Mouse (Mus musculus) splenic B cell, adult 2 months (primary cell): ENCODE results near the gene Kcnh1.

Experiments used
- DNase-seq: peaks from one replicate; pipeline ENCODE4 v3.0.0-alpha.2; 2011; ENCODE audit warnings: low read depth, low spot score
- H3K27me3 ChIP-seq: 2 replicates; pipeline ENCODE4 v1.6.1; 2012; ENCODE audit warnings: mild to moderate bottlenecking, low read length, moderate library complexity, mixed read lengths; ENCODE audit not compliant: control insufficient read depth, poor library complexity, insufficient read depth, severe bottlenecking
- H3K36me3 ChIP-seq: 2 replicates; pipeline ENCODE4 v1.6.1; 2012; ENCODE audit warnings: mild to moderate bottlenecking, low read length, moderate library complexity, mixed read lengths; ENCODE audit not compliant: control insufficient read depth, poor library complexity, insufficient read depth, severe bottlenecking

The Kcnh1 gene

DNA sequence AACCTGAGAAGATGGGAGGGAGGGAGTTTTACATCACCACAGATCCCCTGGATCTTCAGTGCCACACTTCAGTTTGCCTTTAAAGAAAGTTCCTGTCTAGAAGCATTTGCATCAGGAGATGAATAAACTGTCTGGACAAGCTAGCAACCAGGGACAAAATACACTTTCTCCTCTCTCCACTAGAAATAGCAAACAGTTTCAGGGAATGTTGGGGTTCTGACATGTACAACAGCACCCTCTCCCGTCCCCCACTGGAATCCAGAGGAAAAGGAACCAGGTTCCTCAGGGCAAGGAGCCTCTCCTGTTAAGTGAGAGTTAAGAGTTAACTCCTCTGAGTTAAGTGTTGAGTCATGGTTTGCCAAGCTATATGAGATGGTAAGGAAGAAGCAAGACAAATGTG, 356.3 kb downstream of the Kcnh1 start:
- DNase-seq, result no peak
- no peaks in the 10 kb centered on the region for H3K36me3 ChIP-seq
- no peaks in the 10 kb centered on the region for H3K27me3 ChIP-seq

GRCm38 (mm10) chr1:192550561-192550960, 360.0 kb downstream of the Kcnh1 start:
- Histone ChIP-seq H3K27me3 (no peaks in the 10 kb centered on the region), H3K36me3 (no peaks in the 10 kb centered on the region)
- no peak for DNase-seq

GRCm38 (mm10) chr1:192555516-192555915, 364.9 kb downstream of the Kcnh1 start:
- DNase-seq, result no peak
- no peaks in the 10 kb centered on the region for H3K36me3 ChIP-seq
- no peaks in the 10 kb centered on the region for H3K27me3 ChIP-seq

DNA sequence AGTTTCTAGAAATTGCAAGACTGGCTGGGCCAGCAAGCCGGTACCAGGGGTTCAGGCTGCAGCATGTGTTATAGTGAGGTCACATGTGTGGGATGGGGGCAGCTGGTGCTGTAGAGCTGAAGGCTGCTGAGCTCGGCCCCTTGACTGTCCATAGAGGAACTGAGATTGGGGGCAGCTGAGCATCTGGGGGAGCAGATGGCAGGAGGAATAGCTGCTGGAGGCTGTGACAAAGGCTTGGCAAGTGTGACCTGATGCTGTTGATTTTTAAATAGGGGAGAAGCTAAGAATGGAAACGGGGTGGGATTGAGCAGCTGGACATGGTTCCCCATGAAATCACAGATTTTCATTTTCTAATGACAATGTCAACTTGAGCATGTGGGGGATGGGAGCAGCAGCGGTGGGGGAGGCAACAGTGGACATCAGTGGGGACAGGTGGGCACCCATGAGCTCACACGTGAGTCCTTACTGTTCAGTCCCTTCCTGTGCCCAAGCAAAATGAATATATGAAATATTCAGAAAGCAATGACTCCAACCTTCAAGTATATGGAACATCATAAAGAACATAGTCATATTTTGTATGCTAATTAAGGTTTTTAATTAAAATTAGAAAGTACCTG, 367.5 kb downstream of the Kcnh1 start:
- no peaks in the 10 kb centered on the region for H3K27me3 ChIP-seq
- DNase-seq, result no peak
- H3K36me3 ChIP-seq, result no peaks in the 10 kb centered on the region

GRCm38 (mm10) chr1:192559341-192559740, 368.8 kb downstream of the Kcnh1 start:
- no peak for DNase-seq

More at GRCm38 (mm10) chr1:192559341-192559740, 368.8 kb downstream of the Kcnh1 start:
- Histone ChIP-seq H3K36me3 (no peaks in the 10 kb centered on the region), H3K27me3 (no peaks in the 10 kb centered on the region)
